Mouse (Mus musculus) adrenal gland, postnatal 14 days (tissue): ENCODE results near the gene Ppp1r3d. TPM values are rescaled to one million over a fixed set of nuclear protein-coding genes. Genes with fewer than 3 reads are reported as not detected.

Source experiments
- DNase-seq: peaks from one replicate; pipeline ENCODE4 v3.0.0; 2021; ENCODE audit warnings: mixed read lengths
- long read RNA-seq, 2 experiments: library from polyadenylated mRNA; stranded (forward); transcript quantifications; one replicate each; pipeline ENCODE4 v2.0.0; 2021
- total RNA-seq: library from RNA; stranded (reverse); gene quantifications from 2 replicates; pipeline ENCODE4 v1.2.3, GENCODE M21; 2021

Gene Ppp1r3d
- total RNA-seq = 7.2 and 8.3 TPM in 2 replicates
- long read RNA-seq, experiment 1, transcript Ppp1r3d-201 (1 exons, 3,267 nt) = major isoform, 5 of 6 reads
- long read RNA-seq, experiment 1, partial matches to known transcripts = 0 of 6 reads
- long read RNA-seq, experiment 1, other reads (novel, unspliced or antisense) = 1 of 6 reads
- long read RNA-seq, experiment 2, partial matches to known transcripts = 0 of 4 reads
- long read RNA-seq, experiment 2, other reads (novel, unspliced or antisense) = 0 of 4 reads

DNA sequence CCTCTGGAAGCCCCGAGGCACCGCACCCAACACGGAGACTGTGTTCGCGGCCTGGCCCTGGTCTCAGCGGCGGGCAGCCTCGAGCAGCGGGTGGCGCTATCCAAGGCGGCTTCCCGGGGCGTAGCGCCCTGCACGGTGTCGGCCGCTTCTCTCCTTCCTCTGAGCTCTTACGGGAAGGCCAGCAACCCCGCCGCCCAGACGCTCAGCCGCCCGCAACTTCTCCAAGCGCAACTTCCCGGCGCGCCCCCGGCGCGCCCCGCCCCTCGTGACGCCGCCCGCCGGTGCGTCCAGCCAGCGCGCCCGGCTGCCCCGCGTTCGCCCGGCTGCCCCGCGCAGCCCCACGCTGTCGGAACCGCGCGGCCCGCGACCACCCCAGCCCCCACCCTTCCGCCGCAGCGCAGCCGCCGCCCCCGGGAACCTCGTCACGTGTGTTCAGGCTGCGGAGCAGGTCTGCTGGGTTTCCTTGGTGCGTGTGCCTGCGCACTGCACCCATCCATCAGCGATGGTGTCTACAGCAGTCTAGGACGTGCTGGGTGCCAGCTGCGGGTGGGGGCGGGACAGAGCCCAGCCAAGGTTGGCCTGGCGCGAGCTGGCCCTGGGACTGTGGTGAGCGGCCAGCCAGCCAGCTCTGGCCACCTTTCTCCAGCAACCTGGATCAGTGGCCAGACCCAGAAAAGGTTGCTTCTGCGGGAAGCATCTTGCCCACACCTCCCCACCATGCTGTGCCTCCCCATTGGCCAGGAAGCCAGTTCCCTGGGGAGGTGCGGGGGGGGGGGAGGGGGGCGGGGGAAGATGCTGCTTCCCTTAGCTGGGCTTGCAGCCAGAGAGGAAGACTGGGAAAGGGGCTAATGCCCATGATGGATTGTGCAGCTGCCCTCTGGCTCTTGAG, at the start of gene Ppp1r3d, which contains the start of gene Fam217b:
TSS of gene Ppp1r3d (minus strand) at position 212 of the 889 bp plus-strand sequence.
TSS of gene Fam217b (plus strand) at position 264 of the 889 bp plus-strand sequence.
- DNase-seq = peak; percentile 69

DNA sequence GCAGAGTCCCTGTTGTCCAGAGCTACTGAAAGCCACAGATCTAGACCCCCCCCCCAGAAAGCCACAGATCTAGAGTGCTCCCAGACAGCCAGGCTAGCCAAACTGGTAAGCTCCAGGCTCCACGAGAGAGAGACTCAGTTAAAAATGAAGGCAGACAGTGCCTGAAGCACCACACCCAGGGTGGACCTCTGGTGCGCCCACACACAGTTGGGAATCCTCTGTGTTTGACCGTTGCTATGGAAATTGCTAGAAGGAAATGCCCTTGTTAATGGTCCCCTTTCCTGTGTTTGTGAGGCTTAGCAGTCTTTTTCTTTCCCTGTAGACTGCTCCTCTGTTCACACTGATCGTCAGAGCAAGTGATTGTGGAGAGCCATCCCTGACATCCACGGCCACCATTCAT, 46.1 kb upstream of the Ppp1r3d start:
- DNase-seq = no peak

GRCm38 (mm10) chr2:178457414-178457813, 43.1 kb upstream of the Ppp1r3d start:
- no peak for DNase-seq

DNA sequence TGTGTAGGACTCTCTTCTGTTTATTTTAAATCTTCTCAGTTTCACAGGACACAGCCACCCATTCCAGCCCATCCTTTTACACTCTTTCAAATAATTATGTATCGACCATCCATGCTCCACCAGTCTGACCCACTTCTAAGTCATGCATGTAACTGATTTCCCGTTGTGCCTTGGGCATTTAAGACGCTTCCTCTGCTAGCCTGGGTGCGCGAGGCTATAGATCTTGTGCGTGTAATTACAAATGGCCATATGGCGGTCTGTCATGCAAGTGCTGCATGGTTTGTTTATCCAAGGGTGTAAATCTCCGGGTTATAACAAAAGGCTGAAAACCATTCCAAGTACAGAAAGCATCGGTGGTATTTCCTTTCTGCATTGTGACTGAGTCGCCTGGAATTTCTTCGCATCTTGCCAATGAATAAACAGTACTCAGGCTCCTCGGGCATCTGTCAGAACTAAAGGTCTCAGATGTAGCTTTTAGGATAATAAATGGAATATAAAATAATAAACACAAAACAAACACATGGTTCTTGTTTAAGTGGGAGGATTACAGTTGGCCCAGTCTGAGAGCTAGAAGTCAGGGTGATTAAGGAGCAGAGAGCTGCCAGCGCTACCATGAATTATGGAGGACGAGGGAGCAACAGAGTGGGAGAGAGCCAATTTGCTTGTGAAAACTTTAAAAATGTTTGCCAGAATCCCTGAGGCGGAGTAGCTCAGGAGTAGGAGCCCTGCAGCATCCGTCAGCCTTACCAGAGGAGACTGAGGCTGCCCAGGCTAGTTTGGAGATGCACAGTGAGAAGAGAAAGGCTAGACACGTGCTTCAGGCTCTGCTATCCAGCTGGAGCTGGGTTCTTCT, 40.6 kb upstream of the Ppp1r3d start:
- peak; percentile 28 for DNase-seq

DNA sequence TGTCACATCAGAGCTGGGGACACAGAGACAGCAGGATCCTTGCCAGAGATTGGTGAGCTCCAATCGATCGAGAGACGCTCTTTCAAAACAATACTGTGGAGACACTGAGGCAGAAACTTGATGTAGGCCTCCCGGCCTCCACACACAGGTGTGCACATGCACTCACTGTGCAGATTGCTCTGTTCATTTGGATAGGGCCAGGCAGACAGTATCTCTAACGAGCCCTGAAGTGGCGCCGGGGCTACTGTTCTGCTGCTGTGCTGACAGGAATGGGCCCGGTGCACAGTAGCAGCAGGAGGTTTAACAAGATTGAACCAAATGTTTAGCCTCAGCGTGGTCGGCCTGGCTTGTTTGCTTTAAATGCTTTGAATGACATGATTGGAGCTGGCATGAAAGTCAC, 36.7 kb upstream of the Ppp1r3d start:
- no peak for DNase-seq

GRCm38 (mm10) chr2:178450236-178450635, 36.0 kb upstream of the Ppp1r3d start:
- no peak for DNase-seq

GRCm38 (mm10) chr2:178449386-178449785, 35.1 kb upstream of the Ppp1r3d start:
- DNase-seq = no peak

GRCm38 (mm10) chr2:178437311-178437710, 23.0 kb upstream of the Ppp1r3d start:
- no peak for DNase-seq

GRCm38 (mm10) chr2:178433903-178434302, 19.6 kb upstream of the Ppp1r3d start:
- DNase-seq = no peak

DNA sequence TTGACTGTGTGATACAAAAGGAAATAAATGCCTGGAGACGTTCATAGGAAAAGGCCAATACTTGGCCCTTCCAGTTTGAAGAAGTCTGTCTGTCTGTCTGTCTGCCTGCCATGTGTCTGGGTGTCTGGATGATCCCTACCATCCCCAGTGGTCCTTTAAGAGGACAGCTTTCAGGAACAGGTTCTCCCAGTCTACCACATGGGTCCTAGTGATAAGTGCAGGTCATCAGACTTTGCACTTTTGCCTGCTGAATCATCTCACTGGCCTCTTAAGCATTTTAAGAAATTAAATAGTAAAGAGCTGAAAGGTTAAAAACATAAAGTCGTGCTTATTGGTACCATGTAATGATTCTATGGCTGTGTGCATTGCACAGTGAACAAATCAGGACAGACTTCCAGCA, 19.2 kb upstream of the Ppp1r3d start:
- no peak for DNase-seq

- no peak for DNase-seq
Observed at GRCm38 (mm10) chr2:178430231-178430630, 16.0 kb upstream of the Ppp1r3d start, which contains the start of gene Cdh26. Gene Cdh26, plus strand, starts transcription at chr2:178430531.

- DNase-seq = no peak
Observed at GRCm38 (mm10) chr2:178429426-178429825, 15.2 kb upstream of the Ppp1r3d start.

GRCm38 (mm10) chr2:178428676-178429075, 14.4 kb upstream of the Ppp1r3d start:
- no peak for DNase-seq

- no peak for DNase-seq
Observed at GRCm38 (mm10) chr2:178428183-178428582, 13.9 kb upstream of the Ppp1r3d start.

DNA sequence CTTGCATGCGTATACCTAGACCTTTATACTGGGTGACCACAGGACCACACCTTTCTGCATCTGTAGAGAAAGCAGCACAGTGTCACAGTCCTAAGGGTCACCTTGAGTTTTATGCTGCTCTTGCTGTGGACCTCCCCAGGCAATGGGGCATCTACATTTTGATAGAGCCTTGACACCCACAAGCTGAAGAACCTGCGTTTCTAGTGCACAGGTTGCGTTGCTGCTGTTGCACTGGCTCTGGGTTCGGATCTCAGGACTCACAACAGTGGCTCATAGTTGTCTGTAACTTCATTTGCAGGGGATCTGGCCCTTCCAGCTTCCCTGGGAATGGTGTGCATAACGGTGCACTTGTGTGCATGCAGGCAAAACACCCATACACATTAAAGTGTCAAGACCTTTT, 12.9 kb upstream of the Ppp1r3d start:
- no peak for DNase-seq

DNA sequence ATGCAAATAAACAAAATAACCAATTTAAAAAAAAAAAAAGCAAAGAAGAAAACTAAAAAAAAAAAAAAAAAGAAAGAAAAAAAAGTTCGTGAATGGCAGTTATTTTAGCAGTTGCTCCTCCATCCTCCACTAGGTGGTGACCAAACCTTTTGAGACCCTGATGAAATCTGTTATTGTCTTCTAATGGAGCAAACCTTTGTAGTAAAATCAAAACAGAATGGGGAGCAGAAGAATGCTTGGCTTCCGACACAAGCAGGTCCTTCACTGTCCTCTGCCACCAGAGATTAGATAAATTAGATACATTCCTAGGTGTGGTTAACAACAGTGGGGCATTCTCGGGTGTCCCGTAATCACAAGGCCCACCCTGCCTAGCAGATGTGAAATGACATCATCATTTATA, 12.0 kb upstream of the Ppp1r3d start:
- DNase-seq = no peak

GRCm38 (mm10) chr2:178423223-178423622, 9.0 kb upstream of the Ppp1r3d start:
- no peak for DNase-seq

GRCm38 (mm10) chr2:178422186-178422585, 7.9 kb upstream of the Ppp1r3d start:
- no peak for DNase-seq

DNA sequence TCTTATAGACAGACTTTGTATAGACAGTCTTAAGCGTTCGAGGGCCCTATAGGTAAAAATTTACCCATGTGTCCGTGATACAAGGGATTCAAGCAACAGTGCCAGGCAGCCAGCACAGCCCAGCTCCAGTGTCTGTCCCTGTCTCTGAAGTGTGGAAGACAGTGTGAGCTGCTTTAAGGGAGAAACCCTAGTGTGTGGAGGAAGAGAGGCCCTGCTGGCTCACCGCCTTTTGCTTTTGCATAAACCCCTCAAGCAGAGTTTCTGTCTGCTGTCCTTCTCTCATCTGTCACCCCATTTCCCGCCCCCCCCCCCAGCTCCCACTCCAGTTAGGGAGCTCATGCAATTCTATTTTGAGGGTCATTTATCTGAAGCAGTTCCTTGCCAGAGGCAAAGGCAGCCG, 7.3 kb upstream of the Ppp1r3d start:
- no peak for DNase-seq

- no peak for DNase-seq
Observed at GRCm38 (mm10) chr2:178420576-178420975, 6.3 kb upstream of the Ppp1r3d start.

DNA sequence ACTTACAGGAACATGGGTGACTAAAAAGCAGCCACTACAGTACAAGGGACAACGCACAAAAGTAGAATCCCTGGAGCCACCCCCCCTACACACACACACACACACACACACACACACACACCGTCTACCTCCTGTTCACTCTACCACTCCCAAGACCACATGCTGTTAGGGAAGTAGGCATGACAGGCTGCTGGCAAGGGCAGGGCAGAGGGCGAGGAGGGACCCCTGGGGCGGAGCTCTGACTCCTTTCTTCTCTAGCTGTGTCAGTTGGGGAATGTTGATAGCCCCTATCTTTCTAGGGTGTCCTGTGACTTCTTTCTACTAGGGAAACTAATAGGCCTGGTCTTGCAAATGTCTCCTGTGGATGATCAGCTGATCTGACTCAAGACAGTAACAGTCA, 2.7 kb upstream of the Ppp1r3d start:
- no peak for DNase-seq

- DNase-seq = no peak
Observed at GRCm38 (mm10) chr2:178416427-178416826, 2.2 kb upstream of the Ppp1r3d start.

DNA sequence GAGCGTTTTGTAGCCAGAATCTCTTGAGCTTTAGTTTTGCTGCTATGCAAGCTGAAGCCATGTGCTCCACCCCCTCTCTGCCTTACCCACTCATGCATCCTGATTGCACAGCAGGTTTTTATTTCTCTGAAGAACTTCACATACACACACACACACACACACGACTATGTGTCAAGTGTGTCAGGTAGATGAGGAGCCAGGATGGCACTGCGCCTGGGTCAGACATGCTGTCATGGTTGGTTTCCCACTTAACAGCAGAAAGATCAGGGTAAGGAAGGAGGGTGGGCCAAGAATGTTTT, 827 bp upstream of the Ppp1r3d start:
- no peak for DNase-seq
